Mouse (Mus musculus): ENCODE measurements around the gene Nhp2. TPM values are rescaled to one million over a fixed set of nuclear protein-coding genes. Genes with fewer than 3 reads are reported as not detected.

Gene Nhp2
- polyA plus RNA-seq (2015; fragmentation: Nextera tagmentation; extraction: Ambion mirVana), result 150 and 175 TPM in 2 replicates

- WGBS, result under 1% methylated on average over 51 of the region's 51 CpGs
- Histone ChIP-seq H3K27me3 (replicated peaks; ENCODE audit: control insufficient read depth, insufficient read depth, low read length) (no peaks in the 10 kb centered on the region), H3K4me2 (ENCODE audit: low read depth, low read length) (peak within 1 kb of the TSS; percentile 72), H3K27ac (ENCODE audit: low read length) (peak within 1 kb of the TSS; percentile 8; the same call in 1 of the 2 replicates), H3K4me3 (ENCODE audit: low read length) (peak within 1 kb of the TSS; percentile 70), H3K9ac (ENCODE audit: low read depth, low read length) (peak within 1 kb of the TSS; percentile 77), H3K4me1 (ENCODE audit: control insufficient read depth, insufficient read depth, low read length) (peaks cover 28% of the 10 kb centered on the region), H3K9me3 (ENCODE audit: control insufficient read depth, low read length) (no peaks in the 10 kb centered on the region), H3K36me3 (ENCODE audit: control insufficient read depth, insufficient read depth, low read length) (peaks cover 16% of the 10 kb centered on the region)
- ATAC-seq, result peak; percentile 86
Measured at GRCm38 (mm10) chr11:51619409-51620060, at the start of gene Nhp2. Nhp2 (plus strand) TSS chr11:51619735.

- H3K9ac ChIP-seq (ENCODE audit: low read depth, low read length), result no peak overlapping the region
- no peak overlapping the region for H3K27ac ChIP-seq (ENCODE audit: low read length)
- ATAC-seq, result no peak
- H3K36me3 ChIP-seq (ENCODE audit: control insufficient read depth, insufficient read depth, low read length), result no peaks in the 10 kb centered on the region
- WGBS, result 89% methylated on average over 4 of the region's 4 CpGs
- no peak overlapping the region for H3K4me3 ChIP-seq (ENCODE audit: low read length)
- no peak overlapping the region for H3K4me2 ChIP-seq (ENCODE audit: low read depth, low read length)
- H3K4me1 ChIP-seq (ENCODE audit: control insufficient read depth, insufficient read depth, low read length), result peaks cover 5% of the 10 kb centered on the region; the same call in 1 of the 2 replicates
- H3K27me3 ChIP-seq (replicated peaks; ENCODE audit: control insufficient read depth, insufficient read depth, low read length), result no peaks in the 10 kb centered on the region
- H3K9me3 ChIP-seq (ENCODE audit: control insufficient read depth, low read length), result no peaks in the 10 kb centered on the region
Measured at GRCm38 (mm10) chr11:51576454-51576853, 43.1 kb upstream of the Nhp2 start.

- H3K27ac ChIP-seq (ENCODE audit: low read length), result no peak overlapping the region
- H3K4me3 ChIP-seq (ENCODE audit: low read length), result no peak overlapping the region
- 81% methylated on average over 7 of the region's 7 CpGs for WGBS
- H3K4me2 ChIP-seq (ENCODE audit: low read depth, low read length), result no peak overlapping the region
- H3K27me3 ChIP-seq (replicated peaks; ENCODE audit: control insufficient read depth, insufficient read depth, low read length), result no peaks in the 10 kb centered on the region
- no peaks in the 10 kb centered on the region for H3K36me3 ChIP-seq (ENCODE audit: control insufficient read depth, insufficient read depth, low read length)
- ATAC-seq, result no peak
- H3K4me1 ChIP-seq (ENCODE audit: control insufficient read depth, insufficient read depth, low read length), result peaks cover 2% of the 10 kb centered on the region; the same call in 1 of the 2 replicates
- H3K9me3 ChIP-seq (ENCODE audit: control insufficient read depth, low read length), result no peaks in the 10 kb centered on the region
- no peak overlapping the region for H3K9ac ChIP-seq (ENCODE audit: low read depth, low read length)
Measured at GRCm38 (mm10) chr11:51577587-51577986, 41.9 kb upstream of the Nhp2 start.

- no peak overlapping the region for H3K4me2 ChIP-seq (ENCODE audit: low read depth, low read length)
- 73% methylated on average over 4 of the region's 4 CpGs for WGBS
- no peak overlapping the region for H3K4me3 ChIP-seq (ENCODE audit: low read length)
- no peaks in the 10 kb centered on the region for H3K9me3 ChIP-seq (ENCODE audit: control insufficient read depth, low read length)
- no peaks in the 10 kb centered on the region for H3K27me3 ChIP-seq (replicated peaks; ENCODE audit: control insufficient read depth, insufficient read depth, low read length)
- peaks cover 11% of the 10 kb centered on the region for H3K4me1 ChIP-seq (ENCODE audit: control insufficient read depth, insufficient read depth, low read length)
- H3K27ac ChIP-seq (ENCODE audit: low read length), result no peak overlapping the region
- no peaks in the 10 kb centered on the region for H3K36me3 ChIP-seq (ENCODE audit: control insufficient read depth, insufficient read depth, low read length)
- ATAC-seq, result no peak
- H3K9ac ChIP-seq (ENCODE audit: low read depth, low read length), result no peak overlapping the region
Measured at GRCm38 (mm10) chr11:51579024-51579423, 40.5 kb upstream of the Nhp2 start.

GRCm38 (mm10) chr11:51582713-51583112, 36.8 kb upstream of the Nhp2 start:
- 21% methylated on average over 8 of the region's 8 CpGs for WGBS
- no peak overlapping the region for H3K4me3 ChIP-seq (ENCODE audit: low read length)
- no peak overlapping the region for H3K4me2 ChIP-seq (ENCODE audit: low read depth, low read length)
- peaks cover 11% of the 10 kb centered on the region; the same call in 1 of the 2 replicates for H3K36me3 ChIP-seq (ENCODE audit: control insufficient read depth, insufficient read depth, low read length)
- peaks cover 29% of the 10 kb centered on the region for H3K4me1 ChIP-seq (ENCODE audit: control insufficient read depth, insufficient read depth, low read length)
- no peak for ATAC-seq
- H3K27me3 ChIP-seq (replicated peaks; ENCODE audit: control insufficient read depth, insufficient read depth, low read length), result no peaks in the 10 kb centered on the region
- H3K27ac ChIP-seq (ENCODE audit: low read length), result no peak overlapping the region
- H3K9ac ChIP-seq (ENCODE audit: low read depth, low read length), result 0 out of 2 replicates have a peak overlapping the region, but pooled peaks have one; percentile 6
- no peaks in the 10 kb centered on the region for H3K9me3 ChIP-seq (ENCODE audit: control insufficient read depth, low read length)

GRCm38 (mm10) chr11:51584057-51584430, 35.5 kb upstream of the Nhp2 start:
- peak overlapping the region; percentile 82 for H3K4me3 ChIP-seq (ENCODE audit: low read length)
- no peaks in the 10 kb centered on the region for H3K27me3 ChIP-seq (replicated peaks; ENCODE audit: control insufficient read depth, insufficient read depth, low read length)
- WGBS, result 11% methylated on average over 9 of the region's 9 CpGs
- H3K4me1 ChIP-seq (ENCODE audit: control insufficient read depth, insufficient read depth, low read length), result peaks cover 29% of the 10 kb centered on the region
- H3K4me2 ChIP-seq (ENCODE audit: low read depth, low read length), result peak overlapping the region; percentile 83
- peak overlapping the region; percentile 76 for H3K9ac ChIP-seq (ENCODE audit: low read depth, low read length)
- peaks cover 18% of the 10 kb centered on the region; the same call in 1 of the 2 replicates for H3K36me3 ChIP-seq (ENCODE audit: control insufficient read depth, insufficient read depth, low read length)
- ATAC-seq, result peak; percentile 32
- peak overlapping the region; percentile 96 for H3K27ac ChIP-seq (ENCODE audit: low read length)
- no peaks in the 10 kb centered on the region for H3K9me3 ChIP-seq (ENCODE audit: control insufficient read depth, low read length)

- WGBS, result under 1% methylated on average over 59 of the region's 59 CpGs
Measured at GRCm38 (mm10) chr11:51584431-51585248, 34.9 kb upstream of the Nhp2 start, which contains the start of gene Phykpl. Phykpl (plus strand) TSS chr11:51584757.

GRCm38 (mm10) chr11:51585608-51586252, 33.8 kb upstream of the Nhp2 start:
- WGBS, result 52% methylated on average over 8 of the region's 8 CpGs
- peak overlapping the region; percentile 82 for H3K4me3 ChIP-seq (ENCODE audit: low read length)
- H3K27me3 ChIP-seq (replicated peaks; ENCODE audit: control insufficient read depth, insufficient read depth, low read length), result no peaks in the 10 kb centered on the region
- H3K9me3 ChIP-seq (ENCODE audit: control insufficient read depth, low read length), result no peaks in the 10 kb centered on the region
- ATAC-seq, result peak; percentile 6; the same call in 1 of the 2 replicates
- H3K36me3 ChIP-seq (ENCODE audit: control insufficient read depth, insufficient read depth, low read length), result peaks cover 18% of the 10 kb centered on the region; the same call in 1 of the 2 replicates
- peak overlapping the region; percentile 83 for H3K4me2 ChIP-seq (ENCODE audit: low read depth, low read length)
- H3K27ac ChIP-seq (ENCODE audit: low read length), result peak overlapping the region; percentile 90; the same call in 1 of the 2 replicates
- peaks cover 29% of the 10 kb centered on the region for H3K4me1 ChIP-seq (ENCODE audit: control insufficient read depth, insufficient read depth, low read length)
- peak overlapping the region; percentile 92 for H3K9ac ChIP-seq (ENCODE audit: low read depth, low read length)

More at GRCm38 (mm10) chr11:51584431-51585248, 34.9 kb upstream of the Nhp2 start, which contains the start of gene Phykpl:
- peak within 1 kb of the TSS; percentile 82 for H3K4me3 ChIP-seq (ENCODE audit: low read length)
- peak within 1 kb of the TSS; percentile 92 for H3K9ac ChIP-seq (ENCODE audit: low read depth, low read length)
- ATAC-seq, result peak; percentile 94
- H3K27ac ChIP-seq (ENCODE audit: low read length), result peak within 1 kb of the TSS; percentile 96
- H3K4me2 ChIP-seq (ENCODE audit: low read depth, low read length), result peak within 1 kb of the TSS; percentile 83
- no peaks in the 10 kb centered on the region for H3K9me3 ChIP-seq (ENCODE audit: control insufficient read depth, low read length)
- peaks cover 18% of the 10 kb centered on the region; the same call in 1 of the 2 replicates for H3K36me3 ChIP-seq (ENCODE audit: control insufficient read depth, insufficient read depth, low read length)
- H3K4me1 ChIP-seq (ENCODE audit: control insufficient read depth, insufficient read depth, low read length), result peaks cover 29% of the 10 kb centered on the region
- no peaks in the 10 kb centered on the region for H3K27me3 ChIP-seq (replicated peaks; ENCODE audit: control insufficient read depth, insufficient read depth, low read length)

- Histone ChIP-seq H3K9ac (ENCODE audit: low read depth, low read length) (no peak overlapping the region; the same call in 1 of the 2 replicates), H3K27ac (ENCODE audit: low read length) (no peak overlapping the region), H3K4me2 (ENCODE audit: low read depth, low read length) (peak overlapping the region; percentile 83; the same call in 1 of the 2 replicates), H3K36me3 (ENCODE audit: control insufficient read depth, insufficient read depth, low read length) (peaks cover 18% of the 10 kb centered on the region; the same call in 1 of the 2 replicates), H3K9me3 (ENCODE audit: control insufficient read depth, low read length) (no peaks in the 10 kb centered on the region), H3K27me3 (replicated peaks; ENCODE audit: control insufficient read depth, insufficient read depth, low read length) (no peaks in the 10 kb centered on the region), H3K4me3 (ENCODE audit: low read length) (no peak overlapping the region), H3K4me1 (ENCODE audit: control insufficient read depth, insufficient read depth, low read length) (peaks cover 32% of the 10 kb centered on the region)
- whole genome bisulfite sequencing, result 91% methylated on average over 13 of the region's 13 CpGs
- ATAC-seq, result no peak
Measured at GRCm38 (mm10) chr11:51586411-51586810, 33.1 kb upstream of the Nhp2 start.
